Mouse (Mus musculus): Measurements from ENCODE around the gene Afg1l.

Afg1l gene

DNA sequence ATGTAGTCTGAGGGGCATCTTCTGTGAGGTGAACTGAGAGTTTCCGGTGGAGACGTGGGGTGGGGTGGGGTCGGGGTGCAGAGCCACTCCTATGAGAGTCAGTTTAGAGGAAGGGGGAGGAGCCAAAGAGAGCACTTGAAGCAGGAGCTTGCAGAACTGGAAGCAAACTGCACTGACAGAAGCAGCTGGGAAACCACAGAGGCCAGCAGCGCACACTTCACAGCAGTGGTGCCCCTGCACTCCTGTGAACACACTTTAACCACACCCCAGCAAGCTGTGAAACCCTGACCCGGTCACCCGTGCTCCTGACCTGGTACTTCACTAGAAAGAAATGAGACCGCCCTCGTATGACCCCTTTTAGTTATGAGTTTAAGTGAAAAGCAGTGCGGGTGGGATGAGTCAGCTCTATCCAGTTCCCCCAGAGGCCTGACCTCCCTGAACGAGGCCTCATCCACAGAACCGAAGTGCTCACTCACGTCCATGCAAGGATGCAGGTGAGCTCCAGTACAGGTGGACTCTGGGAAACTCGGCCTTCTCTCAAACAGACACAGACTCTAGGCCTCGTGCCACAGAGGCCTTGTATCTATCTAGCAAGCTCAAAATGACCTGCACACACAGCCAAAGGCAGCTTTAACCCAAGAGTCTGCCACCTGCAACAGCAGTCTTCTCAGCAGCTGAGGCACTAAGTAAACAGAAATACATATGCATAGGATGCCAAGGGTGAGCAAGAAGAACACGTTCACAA, 208.9 kb downstream of the Afg1l start:
- DNase-seq (ENCODE audit: low spot score in 2 of 2): no peak

DNA sequence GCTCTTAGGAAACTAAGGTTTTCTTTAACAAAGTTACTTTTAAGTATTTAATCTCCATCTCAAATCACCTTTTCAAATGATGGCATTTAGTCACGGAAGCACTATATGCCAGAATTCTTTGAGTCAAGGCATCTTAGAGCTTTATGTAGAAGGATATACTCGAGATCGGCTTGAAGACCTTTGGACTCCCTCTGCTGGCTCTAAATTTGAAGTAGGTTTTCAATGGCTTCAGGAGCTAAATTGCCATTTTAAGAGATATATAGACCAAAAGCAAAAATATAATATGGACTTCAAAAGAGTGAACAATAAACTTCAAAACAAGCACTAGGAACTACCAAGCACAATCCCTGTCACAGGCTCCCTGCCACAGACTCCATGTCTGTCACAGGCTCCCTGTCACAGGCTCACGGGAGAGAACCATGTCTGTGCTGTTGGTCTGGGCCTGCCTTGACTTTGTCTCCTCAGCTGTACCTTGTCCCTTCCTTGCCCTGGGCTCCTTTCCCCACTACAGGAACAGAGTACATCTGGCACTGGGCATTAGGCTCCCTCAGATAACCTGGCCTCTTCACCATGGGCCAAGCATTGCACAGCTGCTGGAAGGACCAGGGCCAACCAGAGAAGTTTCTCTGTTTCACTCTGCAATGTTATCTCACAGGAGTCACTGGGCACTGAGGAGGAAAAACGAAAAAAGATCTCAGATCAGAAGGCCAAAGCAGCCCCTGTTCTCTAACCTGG, 210.4 kb downstream of the Afg1l start:
- DNase-seq (ENCODE audit: low spot score in 2 of 2): no peak

DNA sequence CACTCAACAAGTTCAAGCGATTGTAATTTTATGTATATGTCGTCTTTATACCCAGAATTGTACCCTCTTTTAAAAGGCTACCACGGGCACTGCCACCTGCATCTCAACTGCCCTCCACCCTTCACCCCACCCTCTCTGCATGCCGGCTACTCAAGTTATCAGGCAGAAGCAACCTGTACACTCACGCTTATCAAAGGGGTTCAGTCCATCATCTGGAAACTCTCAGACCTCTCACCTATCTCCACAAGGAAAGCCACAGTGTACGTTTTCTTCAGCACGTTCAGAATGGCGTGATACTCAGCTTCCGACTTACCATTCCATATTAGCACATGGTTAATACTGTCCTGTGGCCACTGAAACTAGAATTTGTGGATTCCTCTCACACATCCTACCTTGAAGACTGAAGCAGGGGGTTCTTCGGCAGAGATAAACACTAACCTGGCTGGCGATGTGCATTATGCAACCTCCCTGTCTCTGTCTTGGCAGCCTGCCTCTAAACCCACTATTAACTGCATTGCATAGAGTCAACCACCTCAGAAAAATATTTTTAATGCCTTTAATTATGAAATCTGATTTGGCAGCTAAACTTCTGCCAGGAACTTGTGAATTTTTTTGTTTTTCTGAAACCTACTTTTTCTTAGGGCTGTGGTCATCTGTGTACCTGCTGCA, 213.2 kb downstream of the Afg1l start:
- no peak for DNase-seq (ENCODE audit: low spot score in 2 of 2)

GRCm38 (mm10) chr10:42264195-42264594, 214.2 kb downstream of the Afg1l start:
- no peak for DNase-seq (ENCODE audit: low spot score in 2 of 2)

- DNase-seq (ENCODE audit: low spot score in 2 of 2): no peak
Measured at GRCm38 (mm10) chr10:42263701-42264100, 214.7 kb downstream of the Afg1l start.
